Mouse (Mus musculus) midbrain, embryonic 15.5 days (tissue): ENCODE data around the gene Zfp113. TPM values are rescaled to one million over a fixed set of nuclear protein-coding genes. Genes with fewer than 3 reads are reported as not detected.
A peak's percentile ranks its signal among the peaks of the same experiment; 100 is the strongest.

Source experiments
- ATAC-seq: fragments of 200-750 bp; cut with Nextera tagmentation; replicated peaks from 2 replicates; pipeline ENCODE4 v1.8.0; 2017; ENCODE audit warnings: moderate TSS enrichment
- H3K27ac ChIP-seq: fragments of 300-500 bp; sonication (generic); 2 replicates; pipeline ENCODE4 v1.5.1; 2015; ENCODE audit warnings: mild to moderate bottlenecking, inconsistent platforms
- H3K27me3 ChIP-seq: fragments of 300-500 bp; sonication (generic); replicated peaks from 2 replicates; pipeline ENCODE4 v1.6.1; 2015; ENCODE audit warnings: inconsistent platforms
- H3K36me3 ChIP-seq: fragments of 300-500 bp; sonication (generic); replicated peaks from 2 replicates; pipeline ENCODE4 v1.6.1; 2015; ENCODE audit warnings: inconsistent platforms
- H3K4me1 ChIP-seq: fragments of 300-500 bp; sonication (generic); 2 replicates; pipeline ENCODE4 v1.6.1; 2015; ENCODE audit warnings: inconsistent platforms
- H3K4me2 ChIP-seq: fragments of 300-500 bp; sonication (generic); 2 replicates; pipeline ENCODE4 v1.6.1; 2015; ENCODE audit warnings: inconsistent platforms, mild to moderate bottlenecking, moderate library complexity
- H3K4me3 ChIP-seq: fragments of 300-500 bp; sonication (generic); 2 replicates; pipeline ENCODE4 v1.5.1; 2015; ENCODE audit warnings: mild to moderate bottlenecking, inconsistent platforms
- H3K9ac ChIP-seq: fragments of 300-500 bp; sonication (generic); 2 replicates; pipeline ENCODE4 v1.6.1; 2015; ENCODE audit warnings: mild to moderate bottlenecking, inconsistent platforms
- H3K9me3 ChIP-seq: fragments of 300-500 bp; sonication (generic); 2 replicates; pipeline ENCODE4 v1.6.1; 2016; ENCODE audit warnings: inconsistent platforms
- WGBS: fragments of 180-500 bp; shearing (Covaris S2); methylation state at CpG from one replicate; pipeline ENCODE4 v1.1.7; 2015; ENCODE audit warnings: mixed read lengths; 5-methylcytosine and 5-hydroxymethylcytosine counted together
- polyA plus RNA-seq: library from polyadenylated mRNA; unstranded; fragments of >200 nt; fragmentation: Nextera tagmentation; extraction: Ambion mirVana; gene quantifications from 2 replicates; pipeline ENCODE4 v1.2.1, GENCODE M21; 2015

Zfp113 gene
- polyA plus RNA-seq, 1 experiment from 2014 or later, result 33.7 TPM

DNA sequence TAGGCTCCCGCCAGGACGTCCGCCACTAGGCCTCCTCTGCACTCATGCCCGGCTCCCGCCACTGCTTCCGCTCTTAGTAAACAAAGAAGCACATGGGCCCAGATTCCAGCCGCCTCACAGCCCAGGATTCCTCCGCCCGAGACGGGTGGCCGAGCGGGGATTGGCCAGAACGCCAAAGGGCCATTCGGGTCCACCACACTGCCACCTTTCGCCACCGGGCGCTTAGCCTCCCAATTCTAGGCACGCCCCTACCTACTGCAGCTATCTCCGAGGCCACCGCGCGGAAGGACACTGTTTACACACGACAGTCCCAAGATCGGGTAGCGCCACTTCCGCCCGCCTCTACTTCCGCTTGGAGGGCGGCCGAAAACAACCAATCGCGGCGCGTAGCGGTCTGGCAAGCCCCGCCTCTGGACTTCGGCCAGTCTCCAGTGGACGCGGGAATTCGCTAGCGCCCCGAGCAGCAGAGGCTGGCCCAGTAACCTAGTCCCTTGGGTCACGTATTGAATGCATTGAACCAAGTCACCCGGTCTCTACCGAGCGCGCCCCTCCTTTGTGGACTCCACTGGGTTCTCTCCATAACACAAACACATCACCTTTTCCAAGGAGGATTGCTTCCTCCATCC is 15.5 kb upstream of the Zfp113 start:
- Histone ChIP-seq H3K36me3 (peaks cover 28% of the 10 kb centered on the region), H3K27ac (peak overlapping the region; percentile 91), H3K9me3 (no peaks in the 10 kb centered on the region), H3K4me2 (peak overlapping the region; percentile 97), H3K4me3 (peak overlapping the region; percentile 61), H3K9ac (peak overlapping the region; percentile 50), H3K27me3 (no peaks in the 10 kb centered on the region), H3K4me1 (peaks cover 30% of the 10 kb centered on the region)
- WGBS, result under 1% methylated on average over 47 of the region's 47 CpGs
- peak; percentile 89 for ATAC-seq

DNA sequence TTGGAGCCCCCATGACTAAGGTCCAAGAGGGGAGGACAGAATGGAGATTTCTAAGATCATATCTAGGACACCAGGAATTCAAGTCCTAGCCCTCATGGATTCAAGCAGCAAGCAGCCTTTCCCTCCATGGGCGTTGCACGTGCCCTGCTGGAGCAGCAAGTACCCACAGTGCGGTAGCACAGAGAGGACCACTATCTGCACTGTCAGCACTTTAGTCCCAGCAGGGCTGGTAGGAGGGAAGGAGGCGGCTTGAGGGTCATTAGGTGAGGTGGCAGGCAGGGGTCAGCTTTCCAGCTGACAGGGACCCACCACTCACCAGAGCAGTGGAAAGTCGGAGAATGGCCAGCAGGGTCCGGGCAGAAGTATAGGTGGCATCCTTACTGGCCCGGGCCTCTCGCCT is 10.1 kb upstream of the Zfp113 start:
- Histone ChIP-seq H3K36me3 (peaks cover 61% of the 10 kb centered on the region), H3K27me3 (no peaks in the 10 kb centered on the region), H3K9me3 (no peaks in the 10 kb centered on the region), H3K4me2 (no peak overlapping the region), H3K27ac (0 out of 2 replicates have a peak overlapping the region, but pooled peaks have one; percentile 18), H3K4me1 (peaks cover 24% of the 10 kb centered on the region), H3K4me3 (no peak overlapping the region), H3K9ac (no peak overlapping the region)
- whole genome bisulfite sequencing, result 82% methylated on average over 8 of the region's 8 CpGs
- ATAC-seq, result no peak

DNA sequence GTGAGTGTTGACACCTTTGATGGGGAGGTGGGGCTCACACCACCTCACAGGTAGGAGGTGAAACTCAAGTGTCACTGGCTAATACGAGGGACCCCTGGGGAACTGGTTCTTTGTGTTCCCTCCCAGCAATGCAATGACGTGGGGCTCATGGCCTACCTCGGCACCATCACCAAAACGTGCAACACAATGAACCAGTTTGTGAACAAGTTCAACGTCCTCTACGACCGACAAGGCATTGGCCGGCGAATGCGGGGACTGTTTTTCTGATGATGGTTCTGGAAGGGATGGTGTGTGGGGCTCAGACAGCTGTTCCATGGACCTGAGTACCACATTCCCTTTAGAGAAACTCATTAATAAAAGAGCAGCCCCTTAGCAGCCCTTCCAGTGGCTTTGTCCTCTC is 8.1 kb upstream of the Zfp113 start:
- WGBS, result 68% methylated on average over 10 of the region's 10 CpGs
- H3K27ac ChIP-seq, result no peak overlapping the region
- H3K9ac ChIP-seq, result no peak overlapping the region
- no peaks in the 10 kb centered on the region for H3K27me3 ChIP-seq
- no peaks in the 10 kb centered on the region for H3K9me3 ChIP-seq
- no peak overlapping the region for H3K4me2 ChIP-seq
- ATAC-seq, result no peak
- peaks cover 60% of the 10 kb centered on the region for H3K36me3 ChIP-seq
- H3K4me3 ChIP-seq, result no peak overlapping the region
- peaks cover 16% of the 10 kb centered on the region for H3K4me1 ChIP-seq

DNA sequence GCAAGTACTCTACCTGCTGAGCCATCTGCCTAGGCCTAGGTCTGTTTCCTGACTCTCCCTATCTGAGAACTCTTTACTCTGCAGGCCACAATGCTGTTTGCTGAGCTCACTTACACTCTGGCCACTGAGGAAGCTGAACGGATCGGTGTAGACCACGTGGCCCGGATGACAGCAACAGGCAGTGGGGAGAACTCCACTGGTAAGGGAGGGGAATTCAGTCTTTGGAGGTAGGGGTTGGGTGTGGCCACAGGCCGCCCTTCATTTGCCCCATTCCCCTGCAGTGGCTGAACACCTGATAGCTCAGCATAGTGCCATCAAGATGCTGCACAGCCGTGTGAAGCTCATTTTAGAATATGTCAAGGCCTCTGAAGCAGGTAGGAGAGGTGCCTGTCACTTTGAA is 7.5 kb upstream of the Zfp113 start:
- 80% methylated on average over 6 of the region's 6 CpGs for WGBS
- Histone ChIP-seq H3K4me2 (no peak overlapping the region), H3K9me3 (no peaks in the 10 kb centered on the region), H3K27ac (no peak overlapping the region), H3K4me3 (no peak overlapping the region), H3K36me3 (peaks cover 54% of the 10 kb centered on the region), H3K9ac (no peak overlapping the region), H3K4me1 (peaks cover 16% of the 10 kb centered on the region), H3K27me3 (no peaks in the 10 kb centered on the region)
- ATAC-seq, result no peak

DNA sequence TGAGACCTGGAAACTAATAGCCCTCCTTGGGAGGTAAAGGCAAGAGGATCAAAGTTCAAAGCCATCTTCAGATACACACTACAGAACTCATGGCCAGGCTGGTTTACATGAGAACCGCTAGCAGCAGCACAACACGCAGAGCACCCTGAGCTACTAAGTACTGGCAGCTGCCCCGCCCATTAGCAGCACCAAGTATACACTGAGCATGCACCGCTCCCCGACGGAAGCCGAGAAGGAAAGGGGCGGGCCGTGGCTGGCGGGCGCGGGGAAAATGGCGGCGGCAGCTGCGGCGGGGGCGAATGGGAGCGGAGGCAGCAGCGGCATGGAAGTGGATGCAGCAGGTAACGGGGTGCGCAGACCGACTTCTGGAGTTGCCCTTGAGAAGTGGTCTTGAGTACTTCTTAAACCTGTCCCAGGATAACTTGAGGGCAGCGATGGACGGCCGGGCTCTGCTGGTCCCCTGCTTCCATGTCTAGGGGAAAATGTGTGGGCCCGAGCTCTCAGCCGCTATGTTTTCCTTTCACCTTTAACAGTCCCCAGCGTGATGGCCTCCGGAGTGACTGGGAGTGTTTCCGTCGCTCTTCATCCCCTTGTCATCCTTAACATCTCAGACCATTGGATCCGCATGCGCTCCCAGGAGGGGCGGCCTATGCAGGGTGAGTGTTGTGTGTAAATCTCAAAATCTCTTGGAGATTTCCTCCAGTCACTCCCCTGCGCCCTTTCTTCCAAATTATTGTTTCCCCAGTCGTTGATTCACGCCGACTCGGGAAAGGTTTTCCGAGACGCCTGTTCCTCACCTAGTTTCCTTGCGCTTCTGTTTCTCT is 5.5 kb upstream of the Zfp113 start, which contains the start of gene Cops6:
Gene Cops6, plus strand, starts transcription at position 230 of the 824 bp plus-strand sequence.
- no peaks in the 10 kb centered on the region for H3K9me3 ChIP-seq
- peak; percentile 96 for ATAC-seq
- H3K9ac ChIP-seq, result peak within 1 kb of the TSS; percentile 80
- peaks cover 16% of the 10 kb centered on the region for H3K4me1 ChIP-seq
- H3K27me3 ChIP-seq, result no peaks in the 10 kb centered on the region
- H3K27ac ChIP-seq, result peak within 1 kb of the TSS; percentile 83
- peaks cover 35% of the 10 kb centered on the region; the same call in 1 of the 2 replicates for H3K36me3 ChIP-seq
- H3K4me2 ChIP-seq, result peak within 1 kb of the TSS; percentile 86
- WGBS, result under 1% methylated on average over 42 of the region's 42 CpGs
- peak within 1 kb of the TSS; percentile 89 for H3K4me3 ChIP-seq

DNA sequence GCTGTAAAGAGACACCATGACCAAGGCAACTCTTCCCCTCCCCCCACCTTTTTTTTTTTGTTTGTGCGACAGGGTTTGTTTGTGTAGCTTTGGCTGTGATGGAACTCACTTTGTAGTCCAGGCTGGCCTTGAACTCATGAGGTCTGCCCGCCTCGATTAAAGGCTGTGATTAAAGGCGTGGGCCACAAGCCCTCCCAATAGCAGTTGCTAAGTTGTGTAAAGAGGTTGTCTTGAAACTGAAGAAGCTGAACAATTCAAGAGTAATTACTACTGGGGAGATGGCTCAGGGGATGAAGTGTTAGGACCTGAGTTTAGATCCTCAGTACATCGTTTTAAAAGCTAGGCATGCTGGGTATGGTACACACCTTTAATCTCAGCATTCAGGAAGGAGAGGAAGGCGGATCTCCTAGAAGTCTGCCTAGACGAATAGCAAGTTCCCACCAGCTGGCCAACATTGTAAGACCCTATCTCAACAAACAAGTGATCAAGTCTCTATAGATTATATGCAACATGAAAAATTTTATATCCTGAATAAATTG is 4.7 kb upstream of the Zfp113 start:
- Histone ChIP-seq H3K36me3 (peaks cover 27% of the 10 kb centered on the region; the same call in 1 of the 2 replicates), H3K4me1 (peaks cover 16% of the 10 kb centered on the region), H3K27me3 (no peaks in the 10 kb centered on the region), H3K9me3 (no peaks in the 10 kb centered on the region), H3K27ac (peak overlapping the region; percentile 83), H3K4me2 (peak overlapping the region; percentile 86), H3K9ac (peak overlapping the region; percentile 41; the same call in 1 of the 2 replicates), H3K4me3 (peak overlapping the region; percentile 89)
- ATAC-seq, result 0 out of 2 replicates have a peak, but pooled peaks have one; percentile 3
- 61% methylated on average over 7 of the region's 7 CpGs for WGBS

DNA sequence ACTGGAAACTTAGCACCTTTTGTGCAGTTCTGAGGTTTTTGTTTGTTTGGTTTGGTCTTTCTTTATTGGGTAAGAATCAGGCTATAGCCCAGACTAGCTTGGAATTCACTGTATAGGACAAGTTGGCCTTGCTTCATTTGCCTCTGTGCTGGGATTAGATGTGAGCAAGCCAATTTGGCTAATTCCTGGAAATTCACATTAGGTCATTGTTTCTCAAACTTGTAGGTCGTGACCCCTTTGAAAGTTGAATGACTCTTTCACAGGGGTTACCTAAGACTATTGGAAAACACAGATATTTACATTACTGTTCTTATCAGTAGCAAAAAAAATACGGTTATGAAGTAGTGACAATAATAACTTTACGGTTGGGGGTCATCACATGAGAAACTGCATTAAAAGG is 1.2 kb downstream of the Zfp113 start:
- no peaks in the 10 kb centered on the region for H3K27me3 ChIP-seq
- peak overlapping the region; percentile 51 for H3K4me2 ChIP-seq
- H3K27ac ChIP-seq, result peak overlapping the region; percentile 97; the same call in 1 of the 2 replicates
- no peaks in the 10 kb centered on the region for H3K9me3 ChIP-seq
- peak overlapping the region; percentile 89 for H3K9ac ChIP-seq
- H3K4me1 ChIP-seq, result peaks cover 12% of the 10 kb centered on the region
- no peak for ATAC-seq
- 93% methylated on average over 3 of the region's 3 CpGs for WGBS
- peaks cover 18% of the 10 kb centered on the region; the same call in 1 of the 2 replicates for H3K36me3 ChIP-seq
- peak overlapping the region; percentile 72 for H3K4me3 ChIP-seq

DNA sequence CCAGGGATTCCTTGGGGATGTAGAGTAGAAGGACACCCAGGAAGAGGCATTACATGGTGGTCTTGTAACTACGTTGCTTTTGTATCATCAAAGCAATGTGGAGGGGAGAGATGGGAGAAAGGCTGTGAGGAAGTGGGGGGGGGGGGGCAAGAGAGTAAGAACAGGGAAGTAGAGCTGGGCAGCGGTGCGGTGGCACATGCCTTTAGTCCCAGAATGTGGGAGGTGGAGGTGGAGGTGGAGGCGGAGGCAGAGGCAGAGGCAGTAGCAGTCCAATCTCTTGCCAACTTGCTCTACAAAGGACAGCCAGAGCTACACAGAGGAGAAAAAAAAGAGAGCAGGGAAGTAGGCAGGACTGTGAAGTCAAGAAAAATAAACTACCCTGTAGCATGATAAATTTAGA is 17.0 kb downstream of the Zfp113 start:
- WGBS, result 73% methylated on average over 4 of the region's 4 CpGs
- Histone ChIP-seq H3K9ac (no peak overlapping the region), H3K4me3 (no peak overlapping the region), H3K27me3 (no peaks in the 10 kb centered on the region), H3K36me3 (peaks cover 26% of the 10 kb centered on the region), H3K27ac (no peak overlapping the region), H3K4me1 (no peaks in the 10 kb centered on the region), H3K9me3 (no peaks in the 10 kb centered on the region), H3K4me2 (no peak overlapping the region)
- ATAC-seq, result no peak

DNA sequence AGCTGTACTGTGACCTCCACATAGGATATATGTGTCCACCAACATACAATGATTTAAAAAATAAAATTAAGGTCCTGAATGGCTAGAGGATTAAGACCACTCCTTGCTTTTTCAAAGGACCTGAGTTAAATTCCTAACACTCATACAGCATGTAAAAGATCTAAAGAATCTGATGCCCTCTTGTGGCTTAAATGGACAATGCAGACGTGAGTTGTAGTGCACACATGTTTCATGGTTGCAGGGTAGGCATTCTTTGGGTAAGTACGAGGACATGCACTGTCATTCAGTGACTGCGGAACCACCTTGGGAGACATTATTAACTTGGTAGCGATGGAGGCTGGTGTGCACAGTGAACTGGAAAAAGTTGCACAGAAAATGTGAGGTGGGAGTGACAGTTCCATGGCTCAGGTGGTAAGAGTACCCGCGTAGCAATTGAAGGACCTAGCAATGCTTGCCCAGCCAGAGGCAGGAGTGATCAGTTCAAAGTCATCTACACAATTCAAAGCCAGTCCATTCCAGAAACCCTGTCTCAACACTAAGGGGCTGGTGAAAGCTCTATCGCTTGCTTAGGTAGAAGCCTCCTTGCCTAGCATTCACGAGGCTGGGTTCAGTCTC is 17.5 kb downstream of the Zfp113 start:
- WGBS, result 62% methylated on average over 8 of the region's 8 CpGs
- H3K27me3 ChIP-seq, result no peaks in the 10 kb centered on the region
- H3K4me2 ChIP-seq, result no peak overlapping the region
- H3K9me3 ChIP-seq, result no peaks in the 10 kb centered on the region
- ATAC-seq, result no peak
- no peaks in the 10 kb centered on the region for H3K4me1 ChIP-seq
- no peak overlapping the region for H3K27ac ChIP-seq
- H3K4me3 ChIP-seq, result no peak overlapping the region
- H3K9ac ChIP-seq, result no peak overlapping the region
- H3K36me3 ChIP-seq, result peaks cover 28% of the 10 kb centered on the region

- Histone ChIP-seq H3K4me2 (no peak overlapping the region), H3K36me3 (peaks cover 31% of the 10 kb centered on the region), H3K27me3 (no peaks in the 10 kb centered on the region), H3K27ac (no peak overlapping the region), H3K9me3 (no peaks in the 10 kb centered on the region), H3K4me1 (no peaks in the 10 kb centered on the region), H3K9ac (no peak overlapping the region), H3K4me3 (no peak overlapping the region)
- ATAC-seq, result no peak
- WGBS, result 93% methylated on average over 4 of the region's 4 CpGs
These were observed 18.3 kb downstream of the Zfp113 start for GRCm38 (mm10) chr5:138137257-138137656.

GRCm38 (mm10) chr5:138132425-138133064 is 23.0 kb downstream of the Zfp113 start:
- H3K4me2 ChIP-seq, result no peak overlapping the region
- 96% methylated on average over 5 of the region's 5 CpGs for WGBS
- no peak overlapping the region for H3K9ac ChIP-seq
- H3K36me3 ChIP-seq, result peaks cover 59% of the 10 kb centered on the region
- no peaks in the 10 kb centered on the region for H3K9me3 ChIP-seq
- ATAC-seq, result no peak
- H3K27me3 ChIP-seq, result no peaks in the 10 kb centered on the region
- no peak overlapping the region for H3K27ac ChIP-seq
- H3K4me1 ChIP-seq, result no peaks in the 10 kb centered on the region
- no peak overlapping the region for H3K4me3 ChIP-seq
